Mouse (Mus musculus) layer of hippocampus, postnatal 10 days (tissue): ENCODE data around the gene Lamtor1. TPM values are rescaled to one million over a fixed set of nuclear protein-coding genes. Genes with fewer than 3 reads are reported as not detected.
A peak's percentile ranks its signal among the peaks of the same experiment; 100 is the strongest.

Source experiments
- DNase-seq, 2 experiments: peaks; one replicate each; pipeline ENCODE4 v3.0.0; 2021; ENCODE audit warnings: low spot score in 2 of 2
- long read RNA-seq: library from polyadenylated mRNA; stranded (forward); transcript quantifications from one replicate; pipeline ENCODE4 v2.0.0, GENCODE M21; 2023
- total RNA-seq, 2 experiments: library from RNA; stranded (reverse); gene quantifications; 2 replicates each; pipeline ENCODE4 v1.2.3; 2021

The Lamtor1 gene
- 10 to 100 TPM; 98.0 to 98.3 TPM for total RNA-seq
- long read RNA-seq, transcript Lamtor1-201 (5 exons, 1,119 nt) = major isoform, 108 of 229 reads
- long read RNA-seq, partial matches to known transcripts = 112 of 229 reads
- long read RNA-seq, other reads (novel, unspliced or antisense) = 7 of 229 reads

GRCm38 (mm10) chr7:101905561-101906286, at the start of gene Lamtor1:
Gene Lamtor1 (plus strand): TSS chr7:101905904.
- peak; percentile 99 for DNase-seq

GRCm38 (mm10) chr7:101857094-101857493, 48.6 kb upstream of the Lamtor1 start, which contains the start of gene Folr2:
Gene Folr2 (minus strand): TSS chr7:101857194.
- DNase-seq = no peak

GRCm38 (mm10) chr7:101858362-101858761, 47.3 kb upstream of the Lamtor1 start:
- DNase-seq = no peak

GRCm38 (mm10) chr7:101860978-101861377, 44.7 kb upstream of the Lamtor1 start:
- no peak for DNase-seq

GRCm38 (mm10) chr7:101862291-101862690, 43.4 kb upstream of the Lamtor1 start:
- no peak for DNase-seq

- no peak for DNase-seq
Measured at GRCm38 (mm10) chr7:101863415-101863814, 42.3 kb upstream of the Lamtor1 start, which contains the start of gene Anapc15. Gene Anapc15 (plus strand): TSS chr7:101863715.

- DNase-seq = no peak
Measured at GRCm38 (mm10) chr7:101866491-101867265, 39.0 kb upstream of the Lamtor1 start.

GRCm38 (mm10) chr7:101867482-101867881, 38.2 kb upstream of the Lamtor1 start:
- DNase-seq = no peak

GRCm38 (mm10) chr7:101868241-101869162, 37.2 kb upstream of the Lamtor1 start:
- no peak for DNase-seq

GRCm38 (mm10) chr7:101869163-101869500, 36.6 kb upstream of the Lamtor1 start:
- DNase-seq = no peak

GRCm38 (mm10) chr7:101870629-101871028, 35.1 kb upstream of the Lamtor1 start, which contains the start of gene Folr1:
Gene Folr1 (minus strand): TSS chr7:101870788.
- no peak for DNase-seq

- no peak for DNase-seq
Measured at GRCm38 (mm10) chr7:101871296-101871695, 34.4 kb upstream of the Lamtor1 start.

GRCm38 (mm10) chr7:101875978-101876377, 29.7 kb upstream of the Lamtor1 start:
- no peak for DNase-seq

- no peak for DNase-seq
Measured at GRCm38 (mm10) chr7:101880855-101881254, 24.8 kb upstream of the Lamtor1 start.

GRCm38 (mm10) chr7:101882413-101883154, 23.1 kb upstream of the Lamtor1 start:
- no peak for DNase-seq

- DNase-seq = no peak
Measured at GRCm38 (mm10) chr7:101884160-101884559, 21.5 kb upstream of the Lamtor1 start.

- DNase-seq = no peak
Measured at GRCm38 (mm10) chr7:101886274-101886673, 19.4 kb upstream of the Lamtor1 start.

GRCm38 (mm10) chr7:101888460-101888859, 17.2 kb upstream of the Lamtor1 start:
- no peak for DNase-seq

GRCm38 (mm10) chr7:101895695-101896094, 10.0 kb upstream of the Lamtor1 start:
- no peak for DNase-seq
